Mouse (Mus musculus) embryonic fibroblast, embryonic 13.5 days (primary cell): ENCODE data around the gene Dgkg. TPM values are rescaled to one million over a fixed set of nuclear protein-coding genes. Genes with fewer than 3 reads are reported as not detected.

Experiments
- H3K27ac ChIP-seq: 2 replicates; pipeline ENCODE4 v1.5.1; 2012; ENCODE audit warnings: low read length, control low read depth, inconsistent platforms; ENCODE audit not compliant: insufficient read depth
- H3K4me1 ChIP-seq: 2 replicates; pipeline ENCODE4 v1.6.1; 2011; ENCODE audit warnings: low read length; ENCODE audit not compliant: control insufficient read depth, insufficient read depth
- H3K4me3 ChIP-seq: 2 replicates; pipeline ENCODE4 v1.5.1; 2011; ENCODE audit warnings: mild to moderate bottlenecking, control low read depth, low read length; ENCODE audit not compliant: insufficient read depth
- CTCF ChIP-seq: IDR thresholded peaks from 2 replicates; pipeline ENCODE4 v1.5.1; 2011; ENCODE audit warnings: mild to moderate bottlenecking, control low read depth, low read length, moderate library complexity, borderline replicate concordance; ENCODE audit not compliant: insufficient read depth
- POLR2A ChIP-seq: IDR thresholded peaks from 2 replicates; pipeline ENCODE4 v1.6.1; 2011; ENCODE audit warnings: low read depth, mild to moderate bottlenecking, control low read depth, low read length, moderate library complexity
- polyA plus RNA-seq: library from polyadenylated mRNA; stranded (reverse); fragments of >200 nt; gene quantifications from 2 replicates; pipeline ENCODE4 v1.2.4, GENCODE M21; 2011; ENCODE audit warnings: low read depth; ENCODE audit not compliant: missing spikeins, insufficient read length

Gene Dgkg
- polyA plus RNA-seq, 1 experiment: 0.32 TPM

DNA sequence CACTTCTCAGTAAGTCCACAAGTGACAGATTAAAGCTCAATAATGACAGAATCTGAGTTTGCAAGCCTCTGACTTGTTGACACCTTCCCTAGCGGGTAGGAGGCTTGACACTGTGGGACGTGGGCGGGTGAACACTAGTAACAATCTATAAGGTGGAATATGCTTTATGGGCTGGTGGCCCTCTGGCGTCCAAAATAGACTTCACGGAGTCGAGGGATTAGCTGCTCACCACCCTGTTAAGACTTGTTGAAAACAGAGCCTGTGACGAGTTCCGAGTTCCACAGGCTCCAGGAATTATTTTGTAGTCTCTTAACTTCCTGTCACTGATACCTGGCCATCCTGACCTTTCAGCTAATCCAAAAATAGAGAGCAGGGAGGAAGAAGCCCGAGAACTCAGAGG, 104.7 kb downstream of the Dgkg start:
- no peak overlapping the region for H3K4me3 ChIP-seq
- no peaks in the 10 kb centered on the region; the same call in 1 of the 2 replicates for H3K4me1 ChIP-seq
- H3K27ac ChIP-seq: no peak overlapping the region
- TF ChIP-seq POLR2A: no peak
- TF ChIP-seq CTCF: no peak

- no peak for TF ChIP-seq POLR2A
- TF ChIP-seq CTCF: no peak
- Histone ChIP-seq H3K27ac (no peak overlapping the region), H3K4me3 (no peak overlapping the region), H3K4me1 (no peaks in the 10 kb centered on the region; the same call in 1 of the 2 replicates)
These were observed 105.6 kb downstream of the Dgkg start for GRCm38 (mm10) chr16:22551231-22552000.

DNA sequence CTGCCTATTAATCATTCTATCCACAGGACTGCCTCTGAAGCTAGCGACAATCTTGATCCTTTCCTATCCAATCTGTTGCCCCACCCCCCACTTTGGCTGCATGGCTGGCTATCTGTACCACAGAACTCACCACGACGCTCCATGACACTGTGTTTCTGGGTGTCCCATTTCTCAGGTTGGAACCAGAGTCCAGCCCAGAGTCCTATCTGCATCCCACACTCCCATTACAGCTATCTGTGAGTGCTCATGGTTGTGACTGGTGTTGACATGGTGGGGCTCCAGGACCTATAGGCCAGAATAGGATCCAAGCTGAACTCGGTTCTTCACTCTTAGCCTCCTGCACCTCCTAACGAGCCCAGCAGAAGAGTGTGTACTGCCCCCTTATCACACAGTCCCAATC, 107.7 kb downstream of the Dgkg start:
- no peaks in the 10 kb centered on the region; the same call in 1 of the 2 replicates for H3K4me1 ChIP-seq
- H3K27ac ChIP-seq: no peak overlapping the region
- no peak for TF ChIP-seq POLR2A
- no peak for TF ChIP-seq CTCF
- no peak overlapping the region for H3K4me3 ChIP-seq

- peak; percentile 85; the same call in 1 of the 2 replicates for TF ChIP-seq CTCF
- peak; percentile 17; the same call in 1 of the 2 replicates for TF ChIP-seq POLR2A
- H3K27ac ChIP-seq: no peak overlapping the region
- H3K4me1 ChIP-seq: no peaks in the 10 kb centered on the region; the same call in 1 of the 2 replicates
- H3K4me3 ChIP-seq: peak overlapping the region; percentile 18
These were observed 108.6 kb downstream of the Dgkg start for GRCm38 (mm10) chr16:22548167-22549080.

GRCm38 (mm10) chr16:22547741-22548140, 109.3 kb downstream of the Dgkg start:
- Histone ChIP-seq H3K4me3 (no peak overlapping the region), H3K4me1 (no peaks in the 10 kb centered on the region; the same call in 1 of the 2 replicates), H3K27ac (no peak overlapping the region)
- TF ChIP-seq CTCF (no peak), POLR2A (no peak)

GRCm38 (mm10) chr16:22545799-22546198, 111.2 kb downstream of the Dgkg start:
- no peak overlapping the region for H3K27ac ChIP-seq
- H3K4me1 ChIP-seq: no peaks in the 10 kb centered on the region
- TF ChIP-seq POLR2A (no peak), CTCF (no peak)
- no peak overlapping the region for H3K4me3 ChIP-seq

DNA sequence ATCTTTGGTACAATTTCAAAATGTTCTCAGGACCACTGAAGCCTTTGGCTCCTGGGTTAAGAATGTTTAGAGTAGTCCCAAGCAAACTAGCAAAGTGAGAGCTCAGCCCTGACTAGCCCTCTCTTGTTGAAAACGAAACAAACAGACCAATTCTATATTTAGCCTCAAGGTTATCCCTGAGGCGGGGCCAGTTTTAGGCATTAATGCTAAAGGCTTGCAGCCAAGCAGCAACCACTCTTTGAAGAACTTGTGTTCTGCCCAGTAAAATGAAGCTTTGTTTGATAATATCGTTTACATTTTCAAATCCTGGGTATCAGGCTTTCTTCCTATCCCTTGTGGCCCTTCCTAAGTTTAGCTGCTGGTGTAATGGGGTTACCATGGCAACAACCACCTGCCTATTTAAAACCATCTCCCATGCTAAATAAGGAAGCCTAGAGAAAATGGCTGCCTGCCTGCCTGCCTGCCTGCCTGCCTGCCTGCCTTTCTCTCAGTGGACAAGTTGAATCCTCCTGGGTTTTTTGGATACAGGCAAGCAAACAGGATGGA, 111.9 kb downstream of the Dgkg start:
- Histone ChIP-seq H3K27ac (no peak overlapping the region; the same call in 1 of the 2 replicates), H3K4me3 (no peak overlapping the region), H3K4me1 (no peaks in the 10 kb centered on the region)
- no peak for TF ChIP-seq CTCF
- no peak for TF ChIP-seq POLR2A

DNA sequence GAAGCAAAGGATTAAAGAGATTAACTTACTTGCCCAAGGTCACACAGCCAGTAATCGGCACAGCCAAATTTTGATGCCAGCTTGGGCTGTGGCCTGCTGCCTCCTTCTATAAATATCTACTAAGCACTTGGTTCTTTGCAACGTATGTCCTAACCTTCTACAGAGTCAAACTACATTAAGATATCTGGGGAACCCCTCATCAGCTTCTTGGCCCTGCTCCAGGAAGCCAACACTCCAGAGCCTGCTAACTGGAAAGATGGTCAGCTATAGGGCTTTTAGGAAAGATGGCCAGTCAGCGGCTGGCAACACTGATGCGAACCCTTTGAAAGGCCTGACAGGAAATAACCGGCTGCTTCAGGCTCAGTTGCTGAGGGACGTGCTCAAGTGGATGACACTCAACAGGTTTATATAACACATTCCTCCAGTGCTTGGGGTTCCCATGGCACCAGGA, 114.3 kb downstream of the Dgkg start:
- Histone ChIP-seq H3K4me1 (no peaks in the 10 kb centered on the region), H3K4me3 (no peak overlapping the region), H3K27ac (no peak overlapping the region)
- no peak for TF ChIP-seq CTCF
- TF ChIP-seq POLR2A: no peak

- TF ChIP-seq POLR2A (no peak), CTCF (no peak)
- H3K4me1 ChIP-seq: no peaks in the 10 kb centered on the region
These were observed 117.7 kb downstream of the Dgkg start for GRCm38 (mm10) chr16:22539275-22539674.

More at GRCm38 (mm10) chr16:22539275-22539674, 117.7 kb downstream of the Dgkg start:
- Histone ChIP-seq H3K4me3 (no peak overlapping the region), H3K27ac (no peak overlapping the region)
